Mouse (Mus musculus) kidney, postnatal 0 days (tissue): ENCODE results near the gene Far2. TPM values are rescaled to one million over a fixed set of nuclear protein-coding genes. Genes with fewer than 3 reads are reported as not detected.

ENCODE experiments used
- ATAC-seq: fragments of 200-750 bp; cut with Nextera tagmentation; replicated peaks from 2 replicates; pipeline ENCODE4 v1.8.0; 2017; ENCODE audit warnings: low read depth, moderate number of reproducible peaks, moderate TSS enrichment, moderate library complexity; ENCODE audit not compliant: low FRiP score
- DNase-seq: peaks from one replicate; pipeline ENCODE4 v3.0.0-alpha.2; 2016; ENCODE audit warnings: low spot score
- H3K27ac ChIP-seq: fragments of 300-500 bp; sonication (generic); 2 replicates; pipeline ENCODE4 v1.5.1; 2014; ENCODE audit warnings: mild to moderate bottlenecking
- H3K27me3 ChIP-seq: fragments of 300-500 bp; sonication (generic); 2 replicates; pipeline ENCODE4 v1.6.1; 2014; ENCODE audit warnings: low read length, mixed read lengths; ENCODE audit not compliant: insufficient read depth
- H3K36me3 ChIP-seq: fragments of 300-500 bp; sonication (generic); 2 replicates; pipeline ENCODE4 v1.6.1; 2014; ENCODE audit warnings: low read length, mixed read lengths; ENCODE audit not compliant: insufficient read depth
- H3K4me1 ChIP-seq: fragments of 300-500 bp; sonication (generic); replicated peaks from 2 replicates; pipeline ENCODE4 v1.6.1; 2014; ENCODE audit warnings: antibody characterized with exemption, low read length, mixed read lengths; ENCODE audit not compliant: insufficient read depth
- H3K4me2 ChIP-seq: fragments of 300-500 bp; sonication (generic); 2 replicates; pipeline ENCODE4 v1.6.1; 2014; ENCODE audit warnings: mild to moderate bottlenecking, low read length, moderate library complexity, mixed read lengths
- H3K4me3 ChIP-seq: fragments of 300-500 bp; sonication (generic); replicated peaks from 2 replicates; pipeline ENCODE4 v1.5.1; 2014; ENCODE audit warnings: low read depth, low read length
- H3K9ac ChIP-seq: fragments of 300-500 bp; sonication (generic); 2 replicates; pipeline ENCODE4 v1.6.1; 2014; ENCODE audit warnings: low read depth, low read length
- H3K9me3 ChIP-seq: fragments of 300-500 bp; sonication (generic); replicated peaks from 2 replicates; pipeline ENCODE4 v1.6.1; 2016; ENCODE audit warnings: low read length, inconsistent platforms, mixed read lengths
- CTCF ChIP-seq: IDR thresholded peaks from 2 replicates; pipeline ENCODE4 v1.5.1; 2016; ENCODE audit warnings: antibody characterized with exemption, low read depth, mild to moderate bottlenecking, moderate library complexity
- WGBS: fragments of 180-500 bp; shearing (Covaris S2); extraction: QIAGEN DNeasy Blood & Tissue Kit; methylation state at CpG from one replicate; pipeline ENCODE4 v1.1.7; 2014; 5-methylcytosine and 5-hydroxymethylcytosine counted together
- polyA plus RNA-seq: library from polyadenylated mRNA; unstranded; fragments of >200 nt; fragmentation: Nextera tagmentation; extraction: Ambion mirVana; gene quantifications from 2 replicates; pipeline ENCODE4 v1.2.1, GENCODE M21; 2015

Far2 gene
- polyA plus RNA-seq, 1 experiment from 2014 or later, result 3.2 TPM

- no peak for ATAC-seq
- Histone ChIP-seq H3K9me3 (no peaks in the 10 kb centered on the region), H3K4me3 (no peak overlapping the region), H3K9ac (no peak overlapping the region), H3K27ac (no peak overlapping the region), H3K4me1 (no peaks in the 10 kb centered on the region), H3K36me3 (no peaks in the 10 kb centered on the region), H3K27me3 (no peaks in the 10 kb centered on the region), H3K4me2 (no peak overlapping the region)
- WGBS, result 19% methylated on average over 2 of the region's 2 CpGs
- DNase-seq, result no peak
- TF ChIP-seq CTCF, result no peak
These were observed 175.6 kb downstream of the Far2 start for GRCm38 (mm10) chr6:148222686-148223085.

- Histone ChIP-seq H3K36me3 (no peaks in the 10 kb centered on the region), H3K4me3 (no peak overlapping the region), H3K27ac (no peak overlapping the region), H3K9me3 (no peaks in the 10 kb centered on the region), H3K4me2 (no peak overlapping the region), H3K27me3 (no peaks in the 10 kb centered on the region), H3K9ac (no peak overlapping the region), H3K4me1 (no peaks in the 10 kb centered on the region)
- 59% methylated on average over 3 of the region's 3 CpGs for WGBS
- TF ChIP-seq CTCF, result no peak
- DNase-seq (no peak), ATAC-seq (no peak)
These were observed 180.5 kb downstream of the Far2 start for GRCm38 (mm10) chr6:148227542-148227941.

Other genes with a start within 250 kb of the Far2 start
- 252 and 258 TPM in 2 replicates for gene Ergic2, start 165.1 kb downstream of the Far2 start, polyA plus RNA-seq